Mouse (Mus musculus): ENCODE measurements at regions not wholly inside any gene's neighbourhood (a gene's known extent, or its start where the extent isn't known, plus 50 kb on each side); places are given as distances from the start of the nearest gene placed in this dataset.

DNA sequence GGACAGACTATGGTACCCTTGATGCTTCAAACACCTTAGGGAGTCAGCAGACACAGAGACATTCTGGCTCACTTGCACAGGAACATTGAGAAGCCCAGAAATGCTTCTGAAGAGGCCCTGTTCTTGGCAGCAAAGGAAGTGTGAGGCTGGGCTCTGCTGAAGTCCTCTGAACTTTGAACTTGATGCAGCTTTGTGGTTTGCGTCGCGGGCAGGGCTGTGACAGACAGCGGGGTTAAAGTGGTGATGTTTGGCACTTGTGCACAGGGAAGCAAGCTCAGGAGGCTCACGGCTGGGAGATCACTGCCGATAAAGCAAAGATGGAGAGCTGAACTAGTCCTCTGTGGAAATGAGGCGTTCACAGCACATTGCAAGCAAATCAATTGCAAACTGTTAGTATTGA lies 100.7 kb upstream of the Mpp6 start:
- DNase-seq (ENCODE audit: low spot score): no peak
- ATAC-seq (ENCODE audit: low read depth): no peak

DNA sequence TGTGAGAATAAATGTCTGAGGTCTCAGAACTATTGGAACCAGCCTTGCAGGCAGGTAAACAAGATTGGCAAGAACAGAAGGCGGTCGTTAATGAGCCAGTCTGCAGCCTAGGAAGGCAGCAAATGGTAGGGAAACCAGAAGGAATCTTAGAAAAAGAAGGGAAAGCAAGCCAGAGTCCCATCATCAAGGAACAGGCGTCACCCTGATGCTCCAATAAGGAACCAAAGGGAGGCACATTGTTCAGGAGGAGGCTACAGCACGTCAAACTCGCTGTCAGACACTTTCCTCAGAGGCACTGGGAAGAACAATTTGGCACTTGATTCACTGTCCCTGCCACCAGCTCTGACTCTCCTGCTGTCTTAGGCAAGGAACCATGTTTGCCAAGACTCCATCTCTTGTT lies 100.2 kb upstream of the Mpp6 start:
- no peaks in the 10 kb centered on the region for H3K9me3 ChIP-seq (ENCODE audit: control insufficient read depth, low read length)
- H3K9ac ChIP-seq (ENCODE audit: low read depth, low read length): no peak overlapping the region
- H3K4me1 ChIP-seq (ENCODE audit: control insufficient read depth, insufficient read depth, low read length): no peaks in the 10 kb centered on the region
- H3K36me3 ChIP-seq (ENCODE audit: control insufficient read depth, insufficient read depth, low read length): no peaks in the 10 kb centered on the region
- H3K27me3 ChIP-seq (replicated peaks; ENCODE audit: control insufficient read depth, insufficient read depth, low read length): no peaks in the 10 kb centered on the region
- DNase-seq (ENCODE audit: low spot score): no peak
- 80% methylated on average over 5 of the region's 5 CpGs for WGBS
- H3K4me2 ChIP-seq (ENCODE audit: low read depth, low read length): no peak overlapping the region
- no peak overlapping the region for H3K27ac ChIP-seq (replicated peaks; ENCODE audit: low read depth, low read length)
- no peak for ATAC-seq (ENCODE audit: low read depth)
- no peak overlapping the region for H3K4me3 ChIP-seq (ENCODE audit: low read depth, low read length)

More for the DNA sequence above, 100.7 kb upstream of the Mpp6 start:
- Histone ChIP-seq H3K9me3 (ENCODE audit: control insufficient read depth, low read length) (no peaks in the 10 kb centered on the region), H3K9ac (ENCODE audit: low read depth, low read length) (no peak overlapping the region), H3K4me1 (ENCODE audit: control insufficient read depth, insufficient read depth, low read length) (no peaks in the 10 kb centered on the region), H3K36me3 (ENCODE audit: control insufficient read depth, insufficient read depth, low read length) (no peaks in the 10 kb centered on the region), H3K27me3 (replicated peaks; ENCODE audit: control insufficient read depth, insufficient read depth, low read length) (no peaks in the 10 kb centered on the region), H3K4me3 (ENCODE audit: low read depth, low read length) (no peak overlapping the region), H3K4me2 (ENCODE audit: low read depth, low read length) (no peak overlapping the region), H3K27ac (replicated peaks; ENCODE audit: low read depth, low read length) (no peak overlapping the region)
- WGBS: 62% methylated on average over 7 of the region's 7 CpGs

GRCm38 (mm10) chr6:50011071-50011470 lies 99.0 kb upstream of the Mpp6 start:
- no peak for DNase-seq (ENCODE audit: low spot score)
- H3K27me3 ChIP-seq (replicated peaks; ENCODE audit: control insufficient read depth, insufficient read depth, low read length): no peaks in the 10 kb centered on the region
- H3K27ac ChIP-seq (replicated peaks; ENCODE audit: low read depth, low read length): no peak overlapping the region
- no peaks in the 10 kb centered on the region for H3K36me3 ChIP-seq (ENCODE audit: control insufficient read depth, insufficient read depth, low read length)
- no peak for ATAC-seq (ENCODE audit: low read depth)
- no peak overlapping the region for H3K9ac ChIP-seq (ENCODE audit: low read depth, low read length)
- H3K9me3 ChIP-seq (ENCODE audit: control insufficient read depth, low read length): no peaks in the 10 kb centered on the region
- H3K4me1 ChIP-seq (ENCODE audit: control insufficient read depth, insufficient read depth, low read length): no peaks in the 10 kb centered on the region
- no peak overlapping the region for H3K4me3 ChIP-seq (ENCODE audit: low read depth, low read length)
- H3K4me2 ChIP-seq (ENCODE audit: low read depth, low read length): no peak overlapping the region
- 77% methylated on average over 12 of the region's 12 CpGs for WGBS

GRCm38 (mm10) chr6:50011746-50012453 lies 98.1 kb upstream of the Mpp6 start:
- 60% methylated on average over 5 of the region's 5 CpGs for WGBS
- ATAC-seq (ENCODE audit: low read depth): no peak

DNA sequence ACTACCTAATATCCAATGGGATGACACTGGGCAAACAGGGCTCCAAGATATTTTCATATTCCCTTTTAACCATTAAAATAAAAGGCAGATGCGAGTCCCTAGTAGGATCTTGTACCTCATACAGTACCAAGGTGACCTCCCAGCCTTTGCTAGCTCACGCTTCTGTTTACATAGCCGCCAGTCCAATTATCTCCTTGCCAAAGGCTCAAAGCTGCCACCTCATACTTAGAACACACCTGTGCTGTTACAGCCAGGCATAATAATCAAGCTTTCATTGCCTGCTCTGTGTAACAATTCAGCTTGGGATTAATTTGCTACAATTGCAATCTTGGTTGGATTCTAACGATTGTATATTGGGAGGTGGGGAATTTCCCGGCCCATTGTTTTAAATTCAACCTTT lies 97.0 kb upstream of the Mpp6 start:
- Histone ChIP-seq H3K27ac (replicated peaks; ENCODE audit: low read depth, low read length) (no peak overlapping the region), H3K4me1 (ENCODE audit: control insufficient read depth, insufficient read depth, low read length) (no peaks in the 10 kb centered on the region), H3K9me3 (ENCODE audit: control insufficient read depth, low read length) (no peaks in the 10 kb centered on the region), H3K27me3 (replicated peaks; ENCODE audit: control insufficient read depth, insufficient read depth, low read length) (no peaks in the 10 kb centered on the region), H3K9ac (ENCODE audit: low read depth, low read length) (no peak overlapping the region), H3K4me2 (ENCODE audit: low read depth, low read length) (no peak overlapping the region), H3K36me3 (ENCODE audit: control insufficient read depth, insufficient read depth, low read length) (no peaks in the 10 kb centered on the region), H3K4me3 (ENCODE audit: low read depth, low read length) (no peak overlapping the region)
- DNase-seq (ENCODE audit: low spot score): no peak
- WGBS: 77% methylated on average over 5 of the region's 5 CpGs
- ATAC-seq (ENCODE audit: low read depth): no peak

More at GRCm38 (mm10) chr6:50011746-50012453, 98.1 kb upstream of the Mpp6 start:
- Histone ChIP-seq H3K9me3 (ENCODE audit: control insufficient read depth, low read length) (no peaks in the 10 kb centered on the region), H3K4me2 (ENCODE audit: low read depth, low read length) (no peak overlapping the region), H3K27ac (replicated peaks; ENCODE audit: low read depth, low read length) (no peak overlapping the region), H3K4me1 (ENCODE audit: control insufficient read depth, insufficient read depth, low read length) (no peaks in the 10 kb centered on the region), H3K27me3 (replicated peaks; ENCODE audit: control insufficient read depth, insufficient read depth, low read length) (no peaks in the 10 kb centered on the region), H3K36me3 (ENCODE audit: control insufficient read depth, insufficient read depth, low read length) (no peaks in the 10 kb centered on the region), H3K9ac (ENCODE audit: low read depth, low read length) (no peak overlapping the region), H3K4me3 (ENCODE audit: low read depth, low read length) (no peak overlapping the region)
- DNase-seq (ENCODE audit: low spot score): no peak

DNA sequence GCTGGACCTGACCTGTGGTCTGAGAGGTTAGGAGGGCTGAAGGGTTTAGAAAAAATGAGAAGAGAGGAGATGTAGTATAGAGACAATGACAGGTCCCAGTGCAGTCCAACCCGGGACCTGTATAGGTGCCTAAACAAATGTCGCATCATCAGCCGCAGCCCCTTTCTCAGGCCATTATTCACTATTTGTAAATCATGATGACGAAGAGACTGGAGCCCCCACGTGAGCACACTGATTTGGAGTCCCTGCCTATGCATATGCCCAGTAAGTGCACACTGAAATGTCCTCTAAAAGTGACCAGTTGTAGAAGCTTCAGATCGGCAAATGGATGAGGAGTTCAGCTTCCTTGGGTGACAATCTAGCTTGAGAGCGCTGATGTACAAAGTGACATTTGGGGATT lies 96.2 kb upstream of the Mpp6 start:
- ATAC-seq (ENCODE audit: low read depth): no peak
- H3K9me3 ChIP-seq (ENCODE audit: control insufficient read depth, low read length): no peaks in the 10 kb centered on the region
- WGBS: 85% methylated on average over 7 of the region's 7 CpGs
- no peak overlapping the region for H3K4me2 ChIP-seq (ENCODE audit: low read depth, low read length)
- H3K4me1 ChIP-seq (ENCODE audit: control insufficient read depth, insufficient read depth, low read length): no peaks in the 10 kb centered on the region
- no peak overlapping the region for H3K4me3 ChIP-seq (ENCODE audit: low read depth, low read length)
- H3K27me3 ChIP-seq (replicated peaks; ENCODE audit: control insufficient read depth, insufficient read depth, low read length): no peaks in the 10 kb centered on the region
- H3K36me3 ChIP-seq (ENCODE audit: control insufficient read depth, insufficient read depth, low read length): no peaks in the 10 kb centered on the region
- no peak for DNase-seq (ENCODE audit: low spot score)
- no peak overlapping the region for H3K9ac ChIP-seq (ENCODE audit: low read depth, low read length)
- no peak overlapping the region for H3K27ac ChIP-seq (replicated peaks; ENCODE audit: low read depth, low read length)

DNA sequence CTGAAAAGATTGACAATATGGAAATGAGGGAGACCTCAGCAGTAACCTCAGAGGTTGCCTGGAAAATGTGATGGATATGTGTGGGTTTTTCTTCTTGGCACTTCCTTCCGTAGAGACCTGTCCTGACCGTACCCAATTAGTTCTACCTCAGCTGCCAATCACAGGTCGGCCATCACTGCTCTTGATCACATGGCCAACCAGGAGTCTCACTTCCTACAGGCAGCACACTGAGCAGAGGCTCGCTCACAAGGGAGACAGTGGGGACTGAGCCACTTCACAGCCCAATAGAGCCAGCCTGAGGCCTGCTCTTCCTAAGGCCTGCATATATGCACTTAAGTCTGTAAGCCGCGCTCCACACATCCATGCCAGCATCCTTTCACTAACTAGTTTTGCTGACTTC lies 82.1 kb upstream of the Mpp6 start:
- WGBS: 78% methylated on average over 6 of the region's 6 CpGs

GRCm38 (mm10) chr6:50029895-50030515 lies 80.0 kb upstream of the Mpp6 start:
- Histone ChIP-seq H3K4me3 (ENCODE audit: low read depth, low read length) (no peak overlapping the region), H3K4me2 (ENCODE audit: low read depth, low read length) (no peak overlapping the region)
- 51% methylated on average over 10 of the region's 10 CpGs for WGBS

More for the DNA sequence above, 82.1 kb upstream of the Mpp6 start:
- Histone ChIP-seq H3K9ac (ENCODE audit: low read depth, low read length) (no peak overlapping the region), H3K27ac (replicated peaks; ENCODE audit: low read depth, low read length) (no peak overlapping the region), H3K4me1 (ENCODE audit: control insufficient read depth, insufficient read depth, low read length) (peaks cover 7% of the 10 kb centered on the region; the same call in 1 of the 2 replicates), H3K9me3 (ENCODE audit: control insufficient read depth, low read length) (no peaks in the 10 kb centered on the region), H3K4me3 (ENCODE audit: low read depth, low read length) (no peak overlapping the region), H3K27me3 (replicated peaks; ENCODE audit: control insufficient read depth, insufficient read depth, low read length) (no peaks in the 10 kb centered on the region), H3K4me2 (ENCODE audit: low read depth, low read length) (no peak overlapping the region), H3K36me3 (ENCODE audit: control insufficient read depth, insufficient read depth, low read length) (no peaks in the 10 kb centered on the region)
- no peak for ATAC-seq (ENCODE audit: low read depth)
- DNase-seq (ENCODE audit: low spot score): no peak

GRCm38 (mm10) chr6:50031356-50031755 lies 78.7 kb upstream of the Mpp6 start:
- Histone ChIP-seq H3K9me3 (ENCODE audit: control insufficient read depth, low read length) (no peaks in the 10 kb centered on the region), H3K9ac (ENCODE audit: low read depth, low read length) (no peak overlapping the region), H3K4me2 (ENCODE audit: low read depth, low read length) (no peak overlapping the region), H3K36me3 (ENCODE audit: control insufficient read depth, insufficient read depth, low read length) (no peaks in the 10 kb centered on the region), H3K27me3 (replicated peaks; ENCODE audit: control insufficient read depth, insufficient read depth, low read length) (no peaks in the 10 kb centered on the region), H3K27ac (replicated peaks; ENCODE audit: low read depth, low read length) (no peak overlapping the region), H3K4me1 (ENCODE audit: control insufficient read depth, insufficient read depth, low read length) (peaks cover 14% of the 10 kb centered on the region; the same call in 1 of the 2 replicates), H3K4me3 (ENCODE audit: low read depth, low read length) (no peak overlapping the region)
- ATAC-seq (ENCODE audit: low read depth): no peak
- WGBS: 80% methylated on average over 5 of the region's 5 CpGs
- no peak for DNase-seq (ENCODE audit: low spot score)

More at GRCm38 (mm10) chr6:50029895-50030515, 80.0 kb upstream of the Mpp6 start:
- DNase-seq (ENCODE audit: low spot score) (no peak), ATAC-seq (ENCODE audit: low read depth) (no peak)
- H3K9me3 ChIP-seq (ENCODE audit: control insufficient read depth, low read length): no peaks in the 10 kb centered on the region
- no peaks in the 10 kb centered on the region for H3K27me3 ChIP-seq (replicated peaks; ENCODE audit: control insufficient read depth, insufficient read depth, low read length)
- H3K27ac ChIP-seq (replicated peaks; ENCODE audit: low read depth, low read length): no peak overlapping the region
- no peak overlapping the region for H3K9ac ChIP-seq (ENCODE audit: low read depth, low read length)
- H3K36me3 ChIP-seq (ENCODE audit: control insufficient read depth, insufficient read depth, low read length): no peaks in the 10 kb centered on the region
- H3K4me1 ChIP-seq (ENCODE audit: control insufficient read depth, insufficient read depth, low read length): peaks cover 14% of the 10 kb centered on the region; the same call in 1 of the 2 replicates
